Mouse (Mus musculus) ES-Bruce4 (cell line): ENCODE measurements at regions not wholly inside any gene's neighbourhood (a gene's known extent, or its start where the extent isn't known, plus 50 kb on each side); places are given as distances from the start of the nearest gene placed in this dataset.
"Not testable (repeated sequence)": the region's sequence is repeated elsewhere in the genome, so short reads cannot be mapped to it uniquely, and the experiment has no call there.

Experiments
- H3K27ac ChIP-seq: 2 replicates; pipeline ENCODE4 v1.5.1; 2012; ENCODE audit warnings: low read length, inconsistent platforms; ENCODE audit not compliant: insufficient read depth
- H3K27me3 ChIP-seq: 2 replicates; pipeline ENCODE4 v1.6.1; 2012; ENCODE audit warnings: mild to moderate bottlenecking, low read length, inconsistent platforms; ENCODE audit not compliant: control insufficient read depth, poor library complexity, insufficient read depth, severe bottlenecking
- H3K36me3 ChIP-seq: 2 replicates; pipeline ENCODE4 v1.6.1; 2012; ENCODE audit warnings: inconsistent platforms, mild to moderate bottlenecking, low read length, moderate library complexity; ENCODE audit not compliant: control insufficient read depth, poor library complexity, insufficient read depth, severe bottlenecking
- H3K4me1 ChIP-seq: one replicate; pipeline ENCODE4 v1.8.1; 2011; ENCODE audit warnings: low read length; ENCODE audit not compliant: control insufficient read depth, insufficient read depth
- H3K4me3 ChIP-seq: 2 replicates; pipeline ENCODE4 v1.5.1; 2011; ENCODE audit warnings: low read depth, mild to moderate bottlenecking, low read length
- H3K9ac ChIP-seq: 2 replicates; pipeline ENCODE4 v1.6.1; 2012; ENCODE audit warnings: low read depth, mild to moderate bottlenecking, inconsistent platforms; ENCODE audit not compliant: poor library complexity, severe bottlenecking
- H3K9me3 ChIP-seq: replicated peaks from 2 replicates; pipeline ENCODE4 v1.6.1; 2012; ENCODE audit warnings: mild to moderate bottlenecking, low read length, inconsistent platforms; ENCODE audit not compliant: control insufficient read depth, poor library complexity, insufficient read depth, severe bottlenecking
- CTCF ChIP-seq: IDR thresholded peaks from one replicate; pipeline ENCODE4 v1.8.1; 2011; ENCODE audit warnings: low read depth, low read length
- EP300 ChIP-seq: IDR thresholded peaks from 2 replicates; pipeline ENCODE4 v1.6.1; 2011; ENCODE audit warnings: low read depth, low read length; ENCODE audit not compliant: insufficient read depth
- POLR2A ChIP-seq: IDR thresholded peaks from one replicate; pipeline ENCODE4 v1.8.1; 2011; ENCODE audit warnings: low read length; ENCODE audit not compliant: insufficient read depth

- H3K9me3 ChIP-seq = no peaks in the 10 kb centered on the region
These were observed 459.1 kb upstream of the Sall1 start for GRCm38 (mm10) chr8:89503030-89503429.

GRCm38 (mm10) chr8:89501756-89502155, 457.8 kb upstream of the Sall1 start:
- Histone ChIP-seq H3K27ac (no peak overlapping the region), H3K27me3 (no peaks in the 10 kb centered on the region; the same call in none of the 2 replicates), H3K36me3 (no peaks in the 10 kb centered on the region), H3K9me3 (no peaks in the 10 kb centered on the region), H3K4me3 (no peak overlapping the region), H3K4me1 (no peaks in the 10 kb centered on the region), H3K9ac (no peak overlapping the region)
- TF ChIP-seq EP300 (no peak), POLR2A (no peak), CTCF (no peak)

More at GRCm38 (mm10) chr8:89503030-89503429, 459.1 kb upstream of the Sall1 start:
- Histone ChIP-seq H3K4me3 (no peak overlapping the region), H3K27me3 (no peaks in the 10 kb centered on the region; the same call in 1 of the 2 replicates), H3K9ac (no peak overlapping the region), H3K4me1 (no peaks in the 10 kb centered on the region), H3K27ac (no peak overlapping the region), H3K36me3 (no peaks in the 10 kb centered on the region)
- no peak for TF ChIP-seq POLR2A
- TF ChIP-seq EP300 = no peak
- no peak for TF ChIP-seq CTCF

GRCm38 (mm10) chr8:89499831-89500230, 455.9 kb upstream of the Sall1 start:
- H3K36me3 ChIP-seq = no peaks in the 10 kb centered on the region
- H3K27me3 ChIP-seq = no peaks in the 10 kb centered on the region; the same call in none of the 2 replicates
- no peak overlapping the region for H3K27ac ChIP-seq
- TF ChIP-seq POLR2A = no peak
- no peak for TF ChIP-seq CTCF
- no peak for TF ChIP-seq EP300
- H3K4me1 ChIP-seq = no peaks in the 10 kb centered on the region
- no peak overlapping the region for H3K4me3 ChIP-seq
- no peaks in the 10 kb centered on the region for H3K9me3 ChIP-seq
- no peak overlapping the region for H3K9ac ChIP-seq

GRCm38 (mm10) chr8:89498088-89498695, 454.2 kb upstream of the Sall1 start:
- Histone ChIP-seq H3K4me1 (no peaks in the 10 kb centered on the region), H3K9ac (no peak overlapping the region), H3K4me3 (no peak overlapping the region), H3K36me3 (no peaks in the 10 kb centered on the region), H3K9me3 (no peaks in the 10 kb centered on the region), H3K27ac (no peak overlapping the region), H3K27me3 (no peaks in the 10 kb centered on the region; the same call in none of the 2 replicates)
- TF ChIP-seq POLR2A (no peak), EP300 (no peak), CTCF (no peak)

- no peak for TF ChIP-seq EP300
- no peak for TF ChIP-seq CTCF
- no peak for TF ChIP-seq POLR2A
- H3K27me3 ChIP-seq = no peaks in the 10 kb centered on the region; the same call in 1 of the 2 replicates
- no peak overlapping the region for H3K27ac ChIP-seq
- no peaks in the 10 kb centered on the region for H3K4me1 ChIP-seq
- no peaks in the 10 kb centered on the region for H3K9me3 ChIP-seq
- H3K9ac ChIP-seq = no peak overlapping the region
- H3K4me3 ChIP-seq = no peak overlapping the region
- H3K36me3 ChIP-seq = no peaks in the 10 kb centered on the region
These were observed 448.4 kb upstream of the Sall1 start for GRCm38 (mm10) chr8:89492336-89492735.

GRCm38 (mm10) chr8:89482481-89482880, 438.5 kb upstream of the Sall1 start:
- not testable (repeated sequence) for H3K9me3 ChIP-seq, H3K27me3 ChIP-seq, H3K4me3 ChIP-seq, H3K4me1 ChIP-seq, H3K36me3 ChIP-seq, H3K9ac ChIP-seq, H3K27ac ChIP-seq
- peak; percentile 42 for TF ChIP-seq CTCF
